Mouse (Mus musculus): ENCODE measurements around the gene Mdga1. TPM values are rescaled to one million over a fixed set of nuclear protein-coding genes. Genes with fewer than 3 reads are reported as not detected.

Mdga1 gene
- polyA plus RNA-seq, 2 experiments = 0.75 to 1.7 TPM

DNA sequence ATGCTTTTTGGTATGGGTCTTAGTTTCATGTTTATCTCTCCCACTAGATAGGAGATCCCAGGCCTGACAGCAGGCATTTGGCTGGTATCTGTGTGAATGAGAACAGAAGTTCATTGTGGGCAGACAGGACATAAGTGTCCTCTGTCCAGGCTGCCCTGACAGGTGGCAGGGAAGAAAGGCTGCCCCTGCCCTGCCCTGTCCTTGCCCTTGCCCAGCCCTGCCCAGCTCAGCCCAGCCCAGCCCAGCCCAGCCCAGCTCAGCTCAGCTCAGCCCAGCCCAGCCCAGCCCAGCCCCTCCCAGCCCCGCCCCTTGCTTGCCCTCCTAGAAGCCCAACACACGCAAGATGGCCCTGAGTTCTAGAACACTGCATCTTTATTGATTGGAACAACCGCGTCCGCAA is 142.3 kb downstream of the Mdga1 start:
- peaks cover 3% of the 10 kb centered on the region; the same call in 1 of the 2 replicates for H3K27me3 ChIP-seq (ENCODE audit: control insufficient read depth, insufficient read depth, low read length)
- peaks cover 7 to 10% of the 10 kb centered on the region in 2 experiments for H3K4me1 ChIP-seq (replicated peaks; ENCODE audit: control insufficient read depth in 2 of 2, insufficient read depth in 2 of 2, low read length in 1 of 2)
- H3K27ac ChIP-seq = no peak overlapping the region
- peak in 2 of 3 experiments; percentile 12 to 28 for DNase-seq (ENCODE audit: low read depth in 3 of 3, low spot score in 3 of 3)
- H3K9ac ChIP-seq (replicated peaks) = no peak overlapping the region
- WGBS (ENCODE audit: insufficient replicate concordance) = 49% methylated on average over 5 of the region's 5 CpGs
- peak overlapping the region; percentile 1; the same call in 1 of the 2 replicates for H3K4me2 ChIP-seq (ENCODE audit: low read depth)
- TF ChIP-seq EP300 (IDR thresholded peaks at IDR 0.05; ENCODE audit: low read depth) = no peak
- peak; percentile 65 for ATAC-seq (ENCODE audit: insufficient read depth)
- H3K36me3 ChIP-seq (replicated peaks; ENCODE audit: control insufficient read depth, insufficient read depth, low read depth) = no peaks in the 10 kb centered on the region
- H3K9me3 ChIP-seq (ENCODE audit: control insufficient read depth, low read length) = no peaks in the 10 kb centered on the region
- H3K4me3 ChIP-seq (ENCODE audit: insufficient read depth in 1 of 2, low read depth in 2 of 2, low read length in 2 of 2) = no peak overlapping the region

DNA sequence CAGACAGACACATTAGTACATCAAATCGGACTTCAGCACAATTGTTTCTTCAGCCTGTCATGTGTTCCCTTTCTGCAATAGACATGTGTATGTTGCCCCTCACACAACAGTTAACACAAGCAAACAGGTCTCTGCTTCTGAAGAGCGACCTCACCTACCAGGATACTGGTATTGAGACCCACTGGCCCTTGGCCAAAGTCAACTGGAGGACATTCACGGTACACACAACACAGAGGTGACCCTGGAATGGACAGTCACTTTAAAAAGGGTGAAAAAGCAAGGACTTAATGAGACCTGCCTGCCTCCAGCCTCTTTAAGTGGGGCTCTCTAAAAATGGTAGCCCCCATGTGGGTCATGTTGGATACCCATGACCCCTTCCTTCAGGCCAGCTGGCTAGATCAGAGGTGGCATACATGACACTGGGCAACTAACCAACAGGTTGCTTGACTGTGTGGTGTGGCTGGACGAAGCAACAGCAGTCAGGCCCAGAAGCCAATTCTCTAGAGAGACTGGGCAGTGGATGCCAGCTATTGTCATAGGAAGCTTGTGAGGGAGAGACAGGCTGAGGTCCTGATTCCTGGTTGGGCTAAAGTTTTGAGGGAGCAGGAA is 145.3 kb downstream of the Mdga1 start:
- Histone ChIP-seq H3K9ac (replicated peaks) (no peak overlapping the region), H3K4me1 (replicated peaks; ENCODE audit: control insufficient read depth in 2 of 2, insufficient read depth in 2 of 2, low read length in 1 of 2) (peaks cover 7 to 10% of the 10 kb centered on the region in 2 experiments), H3K4me3 (ENCODE audit: insufficient read depth in 1 of 2, low read depth in 2 of 2, low read length in 2 of 2) (no peak overlapping the region), H3K27ac (no peak overlapping the region), H3K9me3 (ENCODE audit: control insufficient read depth, low read length) (no peaks in the 10 kb centered on the region), H3K4me2 (ENCODE audit: low read depth) (no peak overlapping the region), H3K27me3 (ENCODE audit: control insufficient read depth, insufficient read depth, low read length) (peaks cover 3% of the 10 kb centered on the region; the same call in 1 of the 2 replicates), H3K36me3 (replicated peaks; ENCODE audit: control insufficient read depth, insufficient read depth, low read depth) (no peaks in the 10 kb centered on the region)
- 61% methylated on average over 4 of the region's 4 CpGs for WGBS (ENCODE audit: insufficient replicate concordance)
- ATAC-seq (ENCODE audit: insufficient read depth) (no peak), DNase-seq (ENCODE audit: low read depth in 3 of 3, low spot score in 3 of 3) (no peak)
- TF ChIP-seq EP300 (IDR thresholded peaks at IDR 0.05; ENCODE audit: low read depth) (no peak), CTCF (IDR thresholded peaks at IDR 0.05; ENCODE audit: low read depth) (no peak)

DNA sequence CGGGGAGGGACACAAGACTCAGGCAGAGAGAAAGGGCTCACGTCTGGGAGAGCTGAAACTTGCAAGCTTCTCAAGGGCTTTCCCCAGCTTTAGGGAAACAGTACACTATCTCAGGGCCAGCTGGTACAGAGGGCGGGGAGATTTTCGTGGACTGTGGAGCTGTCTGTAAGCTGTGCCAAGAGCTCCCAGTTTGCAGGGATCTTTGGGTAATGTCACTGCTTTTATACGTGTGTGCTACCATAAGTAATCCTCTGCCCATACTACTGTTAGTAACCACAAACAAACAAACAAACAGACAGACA is 145.7 kb downstream of the Mdga1 start:
- Histone ChIP-seq H3K4me1 (replicated peaks; ENCODE audit: control insufficient read depth in 2 of 2, insufficient read depth in 2 of 2, low read length in 1 of 2) (peaks cover 7 to 10% of the 10 kb centered on the region in 2 experiments), H3K36me3 (replicated peaks; ENCODE audit: control insufficient read depth, insufficient read depth, low read depth) (no peaks in the 10 kb centered on the region), H3K27me3 (ENCODE audit: control insufficient read depth, insufficient read depth, low read length) (peaks cover 3% of the 10 kb centered on the region; the same call in 1 of the 2 replicates), H3K4me3 (ENCODE audit: insufficient read depth in 1 of 2, low read depth in 2 of 2, low read length in 2 of 2) (no peak overlapping the region), H3K9ac (replicated peaks) (no peak overlapping the region), H3K9me3 (ENCODE audit: control insufficient read depth, low read length) (no peaks in the 10 kb centered on the region), H3K4me2 (ENCODE audit: low read depth) (no peak overlapping the region), H3K27ac (no peak overlapping the region)
- 25% methylated on average over 5 of the region's 5 CpGs for WGBS (ENCODE audit: insufficient replicate concordance)
- DNase-seq (ENCODE audit: low read depth in 3 of 3, low spot score in 3 of 3) (no peak), ATAC-seq (ENCODE audit: insufficient read depth) (no peak)
- TF ChIP-seq EP300 (IDR thresholded peaks at IDR 0.05; ENCODE audit: low read depth) (no peak), CTCF (IDR thresholded peaks at IDR 0.05; ENCODE audit: low read depth) (no peak)

DNA sequence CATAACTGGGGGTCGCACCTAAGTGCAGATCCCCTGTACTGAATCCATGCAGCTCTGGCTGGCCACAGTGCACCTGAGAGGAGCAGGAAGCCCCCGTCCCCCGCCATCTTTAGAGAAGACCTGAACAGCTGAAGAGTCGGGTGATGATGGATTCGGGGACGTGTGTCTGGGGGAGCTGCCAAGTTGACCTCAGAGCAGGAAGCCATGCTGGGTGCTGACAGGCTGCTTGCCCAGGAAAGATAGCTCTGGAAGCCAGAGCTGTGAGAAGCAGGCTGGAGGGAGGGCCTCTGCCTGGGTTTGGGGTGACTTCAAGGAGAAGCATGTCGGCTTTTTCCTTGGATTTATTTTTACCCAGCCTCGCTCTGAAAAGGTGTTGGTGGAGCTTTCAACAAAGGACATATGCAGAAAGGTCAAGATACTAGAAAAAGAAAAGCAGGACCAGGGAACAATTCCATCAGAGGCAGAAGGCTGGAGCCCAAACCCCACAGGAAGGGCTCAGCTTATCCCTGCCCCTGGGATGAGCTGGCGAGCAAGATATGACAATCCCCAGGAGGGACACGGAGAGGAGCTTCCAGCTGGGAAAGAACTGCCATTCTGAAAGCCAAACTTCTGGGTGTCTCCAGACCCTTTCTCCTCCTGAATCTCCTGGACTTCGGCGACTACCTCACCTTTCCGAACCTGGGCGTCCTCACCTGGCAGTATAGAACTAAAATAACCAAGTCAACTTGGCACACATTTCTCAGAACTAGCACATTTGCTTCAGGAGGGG is 146.3 kb downstream of the Mdga1 start:
- H3K36me3 ChIP-seq (replicated peaks; ENCODE audit: control insufficient read depth, insufficient read depth, low read depth) = no peaks in the 10 kb centered on the region

DNA sequence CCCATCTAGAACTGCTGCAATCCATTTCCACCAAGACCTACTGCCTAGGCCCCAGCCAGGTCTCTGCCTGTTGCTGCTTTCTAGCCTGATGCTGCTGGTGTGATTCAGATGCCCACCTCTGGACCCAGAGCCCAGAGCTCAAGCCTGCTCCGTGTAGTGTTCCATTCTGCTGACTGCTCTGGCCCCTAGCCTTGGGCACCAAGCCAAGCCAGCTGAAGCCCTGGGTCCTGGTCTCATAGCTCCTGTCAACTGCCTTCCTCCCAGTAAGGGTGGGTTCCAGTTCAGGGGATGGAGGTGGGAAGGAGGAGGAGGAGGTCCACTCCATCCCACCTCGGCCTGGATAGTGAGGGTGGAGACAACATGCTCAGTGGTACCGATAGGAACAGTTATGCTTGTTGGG is 150.3 kb downstream of the Mdga1 start:
- H3K4me1 ChIP-seq (replicated peaks; ENCODE audit: control insufficient read depth in 2 of 2, insufficient read depth in 2 of 2, low read length in 1 of 2) = no peaks in the 10 kb centered on the region
- H3K4me2 ChIP-seq (ENCODE audit: low read depth) = no peak overlapping the region
- DNase-seq (ENCODE audit: low read depth in 3 of 3, low spot score in 3 of 3) = no peak
- 87% methylated on average over 3 of the region's 3 CpGs for WGBS (ENCODE audit: insufficient replicate concordance)
- no peak overlapping the region for H3K27ac ChIP-seq
- no peak overlapping the region for H3K4me3 ChIP-seq (ENCODE audit: insufficient read depth in 1 of 2, low read depth in 2 of 2, low read length in 2 of 2)
- no peaks in the 10 kb centered on the region for H3K9me3 ChIP-seq (ENCODE audit: control insufficient read depth, low read length)
- TF ChIP-seq EP300 (IDR thresholded peaks at IDR 0.05; ENCODE audit: low read depth) = no peak
- TF ChIP-seq CTCF (IDR thresholded peaks at IDR 0.05; ENCODE audit: low read depth) = no peak
- no peaks in the 10 kb centered on the region for H3K36me3 ChIP-seq (replicated peaks; ENCODE audit: control insufficient read depth, insufficient read depth, low read depth)
- H3K9ac ChIP-seq (replicated peaks) = no peak overlapping the region
- peaks cover 3% of the 10 kb centered on the region; the same call in 1 of the 2 replicates for H3K27me3 ChIP-seq (ENCODE audit: control insufficient read depth, insufficient read depth, low read length)
- no peak for ATAC-seq (ENCODE audit: insufficient read depth)

More for the DNA sequence above, 146.3 kb downstream of the Mdga1 start:
- ATAC-seq (ENCODE audit: insufficient read depth) = no peak
- Histone ChIP-seq H3K9ac (replicated peaks) (no peak overlapping the region), H3K4me1 (replicated peaks; ENCODE audit: control insufficient read depth in 2 of 2, insufficient read depth in 2 of 2, low read length in 1 of 2) (peaks cover 7 to 10% of the 10 kb centered on the region in 2 experiments), H3K9me3 (ENCODE audit: control insufficient read depth, low read length) (no peaks in the 10 kb centered on the region), H3K27ac (no peak overlapping the region), H3K27me3 (ENCODE audit: control insufficient read depth, insufficient read depth, low read length) (peaks cover 3% of the 10 kb centered on the region; the same call in 1 of the 2 replicates), H3K4me3 (ENCODE audit: insufficient read depth in 1 of 2, low read depth in 2 of 2, low read length in 2 of 2) (no peak overlapping the region), H3K4me2 (ENCODE audit: low read depth) (no peak overlapping the region)
- WGBS (ENCODE audit: insufficient replicate concordance) = 44% methylated on average over 14 of the region's 14 CpGs
- TF ChIP-seq EP300 (IDR thresholded peaks at IDR 0.05; ENCODE audit: low read depth) (no peak), CTCF (IDR thresholded peaks at IDR 0.05; ENCODE audit: low read depth) (no peak)
- no peak for DNase-seq (ENCODE audit: low read depth in 3 of 3, low spot score in 3 of 3)
